Mouse (Mus musculus): ENCODE results near the gene Wfdc15a.
A peak's percentile ranks its signal among the peaks of the same experiment; 100 is the strongest.

The Wfdc15a gene

GRCm38 (mm10) chr2:164180124-164180523, 19.8 kb downstream of the Wfdc15a start:
- peak in 1 of 2 experiments; percentile 28 for DNase-seq (ENCODE audit: low read depth in 2 of 2, low spot score in 2 of 2)

- no peak for DNase-seq (ENCODE audit: low read depth in 2 of 2, low spot score in 2 of 2)
These were observed 22.1 kb downstream of the Wfdc15a start for GRCm38 (mm10) chr2:164177831-164178230.

GRCm38 (mm10) chr2:164175850-164176249, 24.1 kb downstream of the Wfdc15a start:
- no peak for DNase-seq (ENCODE audit: low read depth in 2 of 2, low spot score in 2 of 2)

GRCm38 (mm10) chr2:164174649-164175395, 25.1 kb downstream of the Wfdc15a start:
- no peak for DNase-seq (ENCODE audit: low read depth in 2 of 2, low spot score in 2 of 2)

GRCm38 (mm10) chr2:164173394-164173793, 26.5 kb downstream of the Wfdc15a start:
- no peak for DNase-seq (ENCODE audit: low read depth in 2 of 2, low spot score in 2 of 2)

GRCm38 (mm10) chr2:164170902-164171301, 29.0 kb downstream of the Wfdc15a start, which contains the start of gene Kcns1:
Kcns1 (minus strand) TSS chr2:164171113.
- no peak for DNase-seq (ENCODE audit: low read depth in 2 of 2, low spot score in 2 of 2)

GRCm38 (mm10) chr2:164170326-164170725, 29.6 kb downstream of the Wfdc15a start:
- no peak for DNase-seq (ENCODE audit: low read depth in 2 of 2, low spot score in 2 of 2)

- no peak for DNase-seq (ENCODE audit: low read depth in 2 of 2, low spot score in 2 of 2)
These were observed 31.4 kb downstream of the Wfdc15a start for GRCm38 (mm10) chr2:164168571-164168946.

GRCm38 (mm10) chr2:164167752-164168570, 32.0 kb downstream of the Wfdc15a start:
- DNase-seq (ENCODE audit: low read depth in 2 of 2, low spot score in 2 of 2), result no peak

- DNase-seq (ENCODE audit: low read depth in 2 of 2, low spot score in 2 of 2), result no peak
These were observed 35.0 kb downstream of the Wfdc15a start for GRCm38 (mm10) chr2:164164941-164165340.

- no peak for DNase-seq (ENCODE audit: low read depth in 2 of 2, low spot score in 2 of 2)
These were observed 38.3 kb downstream of the Wfdc15a start for GRCm38 (mm10) chr2:164161515-164162055.

- no peak for DNase-seq (ENCODE audit: low read depth in 2 of 2, low spot score in 2 of 2)
These were observed 41.1 kb downstream of the Wfdc15a start for GRCm38 (mm10) chr2:164158838-164159237.

GRCm38 (mm10) chr2:164156158-164156557, 43.8 kb downstream of the Wfdc15a start:
- no peak for DNase-seq (ENCODE audit: low read depth in 2 of 2, low spot score in 2 of 2)

GRCm38 (mm10) chr2:164154007-164154406, 45.9 kb downstream of the Wfdc15a start:
- DNase-seq (ENCODE audit: low read depth in 2 of 2, low spot score in 2 of 2), result no peak

- no peak for DNase-seq (ENCODE audit: low read depth in 2 of 2, low spot score in 2 of 2)
These were observed 47.6 kb downstream of the Wfdc15a start for GRCm38 (mm10) chr2:164152341-164152740.

- no peak for DNase-seq (ENCODE audit: low read depth in 2 of 2, low spot score in 2 of 2)
These were observed 49.7 kb downstream of the Wfdc15a start for GRCm38 (mm10) chr2:164150086-164150760.

Data from CD8-positive naive resting alpha-beta T cell, adult 2 months (primary cell).